Mouse (Mus musculus) testis, postnatal 10 days (tissue): ENCODE results near the gene Nkain2.
A peak's percentile ranks its signal among the peaks of the same experiment; 100 is the strongest.
"Not testable (repeated sequence)": the region's sequence is repeated elsewhere in the genome, so short reads cannot be mapped to it uniquely, and the experiment has no call there.

ENCODE experiments used
- DNase-seq: peaks from one replicate; pipeline ENCODE4 v3.0.0; 2021; ENCODE audit warnings: low spot score

The Nkain2 gene

DNA sequence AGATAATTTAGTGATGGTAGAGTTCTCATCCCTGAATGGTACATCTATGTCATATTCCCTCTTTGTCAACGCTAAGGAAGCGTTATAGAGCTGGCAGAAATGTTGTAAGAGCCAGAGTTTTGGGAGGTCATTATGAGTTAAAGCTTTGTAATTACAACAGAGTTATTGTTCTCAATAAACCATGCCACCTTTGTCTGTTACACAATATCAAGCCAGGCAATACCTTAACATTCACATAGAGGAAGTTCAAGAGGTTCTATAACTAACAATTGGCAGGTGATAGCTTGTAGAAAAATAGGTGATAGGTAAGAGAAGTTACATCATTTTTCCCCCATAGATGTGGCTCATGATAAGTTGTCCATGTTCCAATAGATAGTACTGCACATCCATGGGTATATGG, 832.0 kb downstream of the Nkain2 start:
- no peak for DNase-seq

DNA sequence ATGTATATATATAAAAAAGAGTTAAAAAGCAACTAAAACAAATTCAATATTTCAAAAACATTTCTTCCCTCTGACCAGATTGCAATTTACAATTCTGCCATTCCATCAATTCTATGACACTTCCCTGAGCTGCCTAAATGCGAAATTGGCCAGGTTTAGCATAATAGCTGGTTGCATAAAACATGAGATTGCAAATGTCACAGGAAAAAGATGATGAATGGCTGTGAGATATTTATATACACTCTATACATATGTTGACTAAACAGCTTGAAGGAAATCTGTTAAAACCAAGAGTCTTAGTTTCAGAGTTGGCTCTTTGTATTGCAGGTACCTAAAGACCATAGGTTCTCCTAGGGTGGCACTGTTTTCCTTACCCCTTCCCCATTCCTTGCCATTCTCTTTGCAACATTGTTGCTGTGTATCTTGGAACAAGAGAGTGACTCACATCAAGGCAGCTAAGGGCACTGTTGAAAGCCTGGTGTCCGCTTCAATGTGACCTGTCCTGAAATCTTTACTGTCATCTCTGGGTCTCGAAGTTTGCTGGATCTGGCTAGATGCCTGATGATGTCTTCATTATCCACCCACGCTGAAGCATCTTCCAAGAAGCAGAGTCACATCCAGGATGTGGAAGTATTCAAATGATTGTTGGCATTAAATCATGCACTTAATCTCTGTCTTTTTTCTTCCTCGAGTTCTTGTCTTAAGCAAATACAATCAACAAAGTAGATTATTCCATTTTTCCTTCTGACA, 837.5 kb downstream of the Nkain2 start:
- DNase-seq = no peak

DNA sequence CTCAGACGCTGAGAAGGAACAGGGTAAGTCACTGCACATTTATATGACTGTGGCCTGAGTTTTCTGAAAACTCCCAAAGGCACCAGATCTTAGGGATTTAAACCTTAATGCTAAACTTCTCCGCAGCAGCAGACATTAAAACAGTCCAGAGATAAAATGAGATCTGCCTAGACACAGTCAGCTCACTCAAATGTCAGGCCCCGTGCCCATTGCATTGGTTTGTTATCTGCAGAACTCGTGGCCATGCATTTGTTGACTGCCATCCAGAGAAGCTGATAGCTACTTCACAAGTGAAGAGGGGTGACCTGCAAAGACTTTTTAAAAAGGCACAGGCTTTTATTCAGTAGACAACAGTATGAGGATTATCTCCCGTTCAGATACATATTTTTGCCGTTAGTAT, 838.2 kb downstream of the Nkain2 start:
- DNase-seq = no peak

GRCm38 (mm10) chr10:32029996-32030395, 860.3 kb downstream of the Nkain2 start:
- no peak for DNase-seq

GRCm38 (mm10) chr10:32018385-32018784, 871.9 kb downstream of the Nkain2 start:
- DNase-seq = no peak

DNA sequence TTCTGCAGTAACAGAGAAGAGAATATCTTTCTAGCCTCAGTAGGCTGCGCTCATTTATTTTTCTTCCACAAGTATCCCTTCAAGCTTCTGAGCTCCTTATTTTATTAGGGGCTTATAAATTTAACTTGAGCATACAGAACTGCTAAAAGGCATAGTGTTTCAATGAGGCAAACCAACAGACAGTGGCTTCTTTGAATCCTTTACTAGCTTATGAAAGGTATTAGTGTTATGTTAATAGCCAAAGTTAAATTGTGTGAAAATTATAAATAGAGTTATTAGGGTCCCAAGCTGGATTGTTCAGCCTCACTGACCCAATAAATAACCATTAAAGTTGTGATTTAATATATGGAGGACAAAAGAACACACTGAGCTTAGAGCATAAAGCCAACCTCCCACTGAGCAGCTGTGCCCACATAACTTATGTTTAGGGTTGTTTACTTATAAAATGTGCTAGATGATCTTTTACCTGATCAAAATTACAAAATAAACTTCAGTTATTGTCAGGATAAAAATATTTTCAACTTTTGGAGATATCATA, 889.0 kb downstream of the Nkain2 start:
- no peak for DNase-seq

- DNase-seq = no peak
Observed at GRCm38 (mm10) chr10:31993205-31993604, 897.1 kb downstream of the Nkain2 start.

GRCm38 (mm10) chr10:31978387-31978786, 911.9 kb downstream of the Nkain2 start:
- no peak for DNase-seq

GRCm38 (mm10) chr10:31947178-31947726, 943.0 kb downstream of the Nkain2 start:
- DNase-seq = no peak

- DNase-seq = no peak
Observed at GRCm38 (mm10) chr10:31931961-31932360, 958.3 kb downstream of the Nkain2 start.

DNA sequence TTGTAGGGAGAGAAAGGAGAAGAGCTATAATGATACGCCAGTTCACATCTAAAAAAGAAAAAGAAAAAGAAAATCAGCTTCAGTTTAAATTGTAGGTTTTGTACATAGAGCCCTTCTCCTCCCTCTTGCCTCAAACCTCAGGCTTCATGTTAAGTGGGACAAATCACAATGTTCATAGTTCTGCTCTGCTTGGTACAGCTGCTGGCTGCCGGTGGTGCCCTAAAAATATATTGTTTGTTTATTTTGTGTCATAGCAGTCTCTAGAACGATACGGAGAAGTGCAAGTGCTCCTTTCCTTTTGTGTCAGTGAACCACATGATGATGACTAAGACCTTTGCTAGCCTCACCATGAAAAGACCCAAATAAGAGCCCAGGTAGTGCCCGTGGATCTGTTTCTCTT, 962.6 kb downstream of the Nkain2 start:
- no peak for DNase-seq

- DNase-seq = not testable (repeated sequence)
Observed at GRCm38 (mm10) chr10:31920901-31921300, 969.4 kb downstream of the Nkain2 start.

- DNase-seq = no peak
Observed at GRCm38 (mm10) chr10:31907488-31907887, 982.8 kb downstream of the Nkain2 start.

- no peak for DNase-seq
Observed at GRCm38 (mm10) chr10:31899501-31899900, 990.8 kb downstream of the Nkain2 start.

- no peak for DNase-seq
Observed at GRCm38 (mm10) chr10:31873323-31873895, 1016.9 kb downstream of the Nkain2 start.

- DNase-seq = no peak
Observed at GRCm38 (mm10) chr10:31868275-31868674, 1022.0 kb downstream of the Nkain2 start.

GRCm38 (mm10) chr10:31827041-31827440, 1063.2 kb downstream of the Nkain2 start:
- DNase-seq = no peak

DNA sequence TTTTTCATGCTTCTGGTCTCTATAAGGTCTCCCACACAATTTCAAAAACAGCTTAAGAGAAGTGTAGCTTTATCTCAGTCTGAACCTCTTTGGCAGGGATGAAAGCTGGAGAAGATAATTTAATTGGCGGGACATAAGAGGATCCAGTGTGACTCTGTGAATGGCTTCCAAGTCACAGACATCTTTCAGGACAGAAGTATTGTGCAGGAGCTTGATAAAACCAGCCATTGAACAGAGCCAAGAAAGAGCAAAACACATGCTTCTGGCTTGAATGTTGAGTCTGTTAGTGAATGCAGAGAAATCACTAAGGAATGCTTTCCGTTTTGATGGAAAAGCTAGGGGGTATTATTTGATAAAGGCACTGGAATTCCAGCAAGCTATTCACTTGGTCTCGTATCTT, 1077.7 kb downstream of the Nkain2 start:
- DNase-seq = no peak

DNA sequence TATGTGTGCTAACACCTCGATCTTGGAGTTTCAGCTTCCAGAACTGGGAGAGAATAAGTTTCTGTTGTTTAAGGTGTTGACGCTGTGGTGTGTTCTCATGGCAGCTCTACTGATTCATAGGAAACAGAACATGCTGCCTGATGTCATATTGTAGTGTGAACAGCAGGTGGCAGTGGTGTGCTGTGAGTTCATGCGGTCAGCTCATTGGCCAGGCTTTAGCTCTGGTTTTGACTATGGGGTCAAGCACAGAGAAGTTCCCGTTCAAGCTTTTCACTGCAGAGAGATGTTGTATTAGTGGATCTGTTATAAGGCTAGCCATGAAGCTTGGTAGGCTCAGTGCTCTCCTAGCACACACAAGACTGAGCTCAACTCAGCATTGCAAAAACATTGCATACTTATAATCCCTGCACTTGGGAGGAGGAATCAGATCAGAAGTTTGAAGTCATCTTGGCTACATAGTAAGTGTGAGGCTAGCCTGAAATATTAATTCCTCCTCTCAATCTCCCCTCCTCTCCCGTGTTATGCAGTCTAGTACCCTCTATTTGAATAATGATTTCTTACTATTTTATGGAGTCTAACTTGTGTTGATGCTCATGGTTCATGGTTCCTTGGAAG, 1147.7 kb downstream of the Nkain2 start:
- DNase-seq = peak; percentile 78

DNA sequence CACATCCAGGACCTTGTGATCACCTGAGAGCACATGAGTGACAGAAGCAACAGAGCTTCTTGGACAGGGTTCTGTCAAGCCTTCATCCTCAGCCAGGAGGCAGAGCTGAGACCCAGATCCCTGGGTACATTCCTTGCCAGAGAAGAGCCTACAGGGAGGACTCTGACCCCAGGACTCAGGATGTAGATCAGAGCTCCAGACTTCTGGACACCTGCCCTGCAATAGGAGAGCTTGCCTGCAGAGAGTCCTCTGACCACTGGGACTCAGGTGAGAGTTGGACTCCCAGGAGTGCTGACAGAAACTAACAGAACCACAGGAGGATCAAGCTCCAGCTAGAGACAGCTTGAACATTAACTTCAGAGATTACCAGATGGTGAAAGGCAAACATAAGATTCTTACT, 1162.2 kb downstream of the Nkain2 start:
- DNase-seq = no peak

- no peak for DNase-seq
Observed at GRCm38 (mm10) chr10:31647270-31647669, 1243.0 kb downstream of the Nkain2 start.

GRCm38 (mm10) chr10:31646083-31646482, 1244.2 kb downstream of the Nkain2 start:
- no peak for DNase-seq
